Mouse (Mus musculus) hindbrain, embryonic 12.5 days (tissue): ENCODE data around the gene Bcl2l10. TPM values are rescaled to one million over a fixed set of nuclear protein-coding genes. Genes with fewer than 3 reads are reported as not detected.

ENCODE experiments used
- ATAC-seq: fragments of 200-750 bp; cut with Nextera tagmentation; 2 replicates; pipeline ENCODE4 v1.8.0; 2017; ENCODE audit warnings: moderate TSS enrichment; ENCODE audit not compliant: low FRiP score
- H3K27ac ChIP-seq: fragments of 300-500 bp; sonication (generic); 2 replicates; pipeline ENCODE4 v1.5.1; 2016; ENCODE audit warnings: mild to moderate bottlenecking
- H3K27me3 ChIP-seq: fragments of 300-500 bp; sonication (generic); 2 replicates; pipeline ENCODE4 v1.6.1; 2016; ENCODE audit warnings: mild to moderate bottlenecking
- H3K36me3 ChIP-seq: fragments of 300-500 bp; sonication (generic); 2 replicates; pipeline ENCODE4 v1.6.1; 2016; ENCODE audit warnings: mild to moderate bottlenecking
- H3K4me1 ChIP-seq: fragments of 300-500 bp; sonication (generic); 2 replicates; pipeline ENCODE4 v1.6.1; 2016
- H3K4me2 ChIP-seq: fragments of 300-500 bp; sonication (generic); replicated peaks from 2 replicates; pipeline ENCODE4 v1.6.1; 2016; ENCODE audit warnings: mild to moderate bottlenecking
- H3K4me3 ChIP-seq: fragments of 300-500 bp; sonication (generic); 2 replicates; pipeline ENCODE4 v1.5.1; 2016; ENCODE audit warnings: mild to moderate bottlenecking
- H3K9ac ChIP-seq: fragments of 300-500 bp; sonication (generic); 2 replicates; pipeline ENCODE4 v1.6.1; 2016; ENCODE audit warnings: mild to moderate bottlenecking, moderate library complexity
- H3K9me3 ChIP-seq: fragments of 300-500 bp; sonication (generic); replicated peaks from 2 replicates; pipeline ENCODE4 v1.6.1; 2016; ENCODE audit warnings: mild to moderate bottlenecking
- WGBS: fragments of 180-500 bp; shearing (Covaris S2); methylation state at CpG from one replicate; pipeline ENCODE4 v1.1.7; 2016; 5-methylcytosine and 5-hydroxymethylcytosine counted together
- polyA plus RNA-seq: library from polyadenylated mRNA; unstranded; fragments of >200 nt; fragmentation: Nextera tagmentation; extraction: Ambion mirVana; gene quantifications from 2 replicates; pipeline ENCODE4 v1.2.1, GENCODE M21; 2016

Bcl2l10 gene
- polyA plus RNA-seq = not detected in 2 replicates

DNA sequence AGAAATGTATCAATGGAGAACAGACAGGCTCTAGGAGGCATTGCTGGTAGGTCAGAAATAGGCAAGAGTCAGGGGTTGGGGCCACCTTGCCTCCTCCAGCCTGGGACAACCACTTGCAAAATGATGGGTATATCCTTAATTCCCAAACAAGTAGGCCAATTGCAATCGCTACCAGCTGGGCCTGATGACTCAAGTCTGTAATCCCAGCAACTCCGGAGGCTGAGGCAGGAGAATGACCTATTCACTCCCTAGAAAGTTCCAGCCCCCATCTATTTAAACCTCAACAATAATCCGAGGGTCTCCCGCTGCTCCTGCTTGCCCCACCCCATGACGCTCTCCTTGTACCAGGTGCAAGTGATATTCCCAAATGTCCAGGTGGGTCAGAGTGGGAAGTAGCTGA, at the start of gene Bcl2l10:
Gene Bcl2l10 (plus strand): TSS at position 301 of the 400 bp plus-strand sequence.
- H3K4me3 ChIP-seq = no peak within 1 kb of the TSS
- no peak within 1 kb of the TSS for H3K27ac ChIP-seq
- WGBS = 97% methylated on average over 5 of the region's 5 CpGs
- H3K9me3 ChIP-seq = no peaks in the 10 kb centered on the region
- no peak within 1 kb of the TSS for H3K9ac ChIP-seq
- no peak for ATAC-seq
- no peaks in the 10 kb centered on the region for H3K27me3 ChIP-seq
- H3K4me2 ChIP-seq = no peak within 1 kb of the TSS
- H3K36me3 ChIP-seq = peaks cover 29% of the 10 kb centered on the region; the same call in 1 of the 2 replicates
- H3K4me1 ChIP-seq = no peaks in the 10 kb centered on the region

DNA sequence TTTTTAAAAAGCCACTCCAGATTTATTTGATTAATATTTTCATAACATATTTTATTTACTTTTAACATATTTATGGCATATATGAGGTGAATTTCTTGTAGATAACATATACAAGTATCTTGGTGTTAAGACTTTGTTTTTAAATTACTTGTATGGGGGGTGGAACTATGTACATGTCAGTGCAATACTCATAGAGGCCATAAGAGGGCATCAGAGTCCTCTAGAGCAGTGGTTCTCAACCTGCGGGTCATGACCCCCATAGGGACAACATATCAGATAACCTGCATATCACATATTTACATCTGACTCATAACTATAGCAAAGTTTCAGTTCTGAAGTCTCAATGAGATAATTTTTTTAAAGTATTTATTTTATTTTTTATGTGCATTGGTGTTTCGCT, 48.2 kb upstream of the Bcl2l10 start:
- 85% methylated on average over 2 of the region's 2 CpGs for WGBS
- ATAC-seq = no peak
- no peak overlapping the region for H3K4me2 ChIP-seq
- no peaks in the 10 kb centered on the region for H3K4me1 ChIP-seq
- no peaks in the 10 kb centered on the region for H3K27me3 ChIP-seq
- no peak overlapping the region for H3K4me3 ChIP-seq
- no peak overlapping the region for H3K27ac ChIP-seq
- no peaks in the 10 kb centered on the region for H3K9me3 ChIP-seq
- no peaks in the 10 kb centered on the region for H3K36me3 ChIP-seq
- H3K9ac ChIP-seq = no peak overlapping the region

DNA sequence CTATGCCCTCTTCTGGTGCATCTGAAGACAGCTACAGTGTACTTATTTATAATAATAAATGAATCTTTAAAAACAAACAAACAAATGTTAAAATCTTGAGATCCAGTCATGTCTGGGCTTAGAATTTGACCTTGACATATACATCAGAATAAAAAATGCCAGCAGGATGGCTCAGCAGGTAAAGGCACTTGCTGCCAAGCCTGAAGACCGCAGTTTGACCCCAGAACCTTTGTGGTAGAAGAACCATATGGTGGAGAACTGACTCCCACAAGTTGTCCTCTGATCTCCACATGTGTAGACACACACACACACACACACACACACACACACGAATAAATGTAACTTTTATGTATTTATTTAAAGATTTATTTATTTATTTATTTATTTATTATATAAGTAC, 44.5 kb upstream of the Bcl2l10 start:
- no peak overlapping the region for H3K4me3 ChIP-seq
- no peaks in the 10 kb centered on the region for H3K9me3 ChIP-seq
- no peaks in the 10 kb centered on the region for H3K4me1 ChIP-seq
- no peaks in the 10 kb centered on the region for H3K27me3 ChIP-seq
- H3K4me2 ChIP-seq = no peak overlapping the region
- WGBS = 75% methylated on average over 2 of the region's 2 CpGs
- H3K9ac ChIP-seq = no peak overlapping the region
- no peak overlapping the region for H3K27ac ChIP-seq
- no peaks in the 10 kb centered on the region for H3K36me3 ChIP-seq
- ATAC-seq = no peak

DNA sequence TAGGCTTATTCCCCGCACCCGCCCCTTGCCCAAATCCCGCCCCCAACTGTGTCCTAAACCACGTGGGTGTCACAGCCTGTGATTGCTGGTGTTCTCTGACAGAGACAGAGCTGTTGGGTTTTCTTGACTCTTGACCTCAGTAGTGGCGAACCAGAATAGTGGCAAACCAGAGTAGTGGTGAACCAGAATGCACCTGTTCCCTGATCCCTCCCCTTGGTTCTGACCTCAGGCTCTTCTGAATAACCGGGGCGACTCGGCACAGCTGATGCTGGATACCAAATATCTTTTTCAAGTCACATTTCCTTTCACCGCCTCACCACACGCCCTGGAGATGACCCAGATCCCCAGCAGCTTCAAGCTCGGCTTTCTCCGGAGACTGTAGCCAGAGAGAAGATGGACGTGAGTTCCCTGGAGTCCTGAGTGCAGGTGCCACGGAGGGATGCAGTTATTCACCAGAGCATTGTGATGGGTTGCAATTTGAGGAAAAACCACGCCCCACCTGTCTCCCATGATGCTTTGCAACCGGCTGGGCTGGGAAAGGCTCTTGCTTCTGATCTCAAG, 43.8 kb upstream of the Bcl2l10 start:
- no peak overlapping the region for H3K27ac ChIP-seq
- WGBS = 28% methylated on average over 16 of the region's 16 CpGs
- no peaks in the 10 kb centered on the region for H3K9me3 ChIP-seq
- no peak for ATAC-seq
- H3K4me3 ChIP-seq = no peak overlapping the region
- no peaks in the 10 kb centered on the region for H3K4me1 ChIP-seq
- no peaks in the 10 kb centered on the region for H3K36me3 ChIP-seq
- peak overlapping the region; percentile 35 for H3K4me2 ChIP-seq
- H3K9ac ChIP-seq = no peak overlapping the region
- no peaks in the 10 kb centered on the region for H3K27me3 ChIP-seq

DNA sequence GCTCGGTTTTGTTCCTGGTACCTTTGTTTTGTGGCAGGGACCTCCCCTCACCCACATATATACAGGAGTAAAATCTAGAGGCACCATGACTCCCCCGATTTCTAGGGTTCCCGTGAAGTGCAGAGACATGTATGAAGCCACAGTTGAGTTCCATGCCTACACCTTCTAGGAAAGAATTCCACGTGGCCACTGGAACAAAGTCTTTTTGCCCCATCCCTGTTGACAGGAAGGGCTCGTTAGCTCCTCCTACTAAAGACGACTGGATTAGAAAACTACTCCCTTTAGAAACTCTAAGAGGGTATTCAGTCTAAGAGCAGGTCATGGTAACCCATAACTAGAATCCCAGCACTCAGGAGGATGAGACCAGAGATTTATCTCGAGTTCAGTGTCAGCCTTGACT, 43.3 kb upstream of the Bcl2l10 start:
- Histone ChIP-seq H3K9ac (no peak overlapping the region), H3K4me3 (no peak overlapping the region), H3K27me3 (no peaks in the 10 kb centered on the region), H3K36me3 (no peaks in the 10 kb centered on the region), H3K4me1 (no peaks in the 10 kb centered on the region), H3K4me2 (peak overlapping the region; percentile 35), H3K27ac (no peak overlapping the region), H3K9me3 (no peaks in the 10 kb centered on the region)
- WGBS = 34% methylated on average over 7 of the region's 7 CpGs
- no peak for ATAC-seq

DNA sequence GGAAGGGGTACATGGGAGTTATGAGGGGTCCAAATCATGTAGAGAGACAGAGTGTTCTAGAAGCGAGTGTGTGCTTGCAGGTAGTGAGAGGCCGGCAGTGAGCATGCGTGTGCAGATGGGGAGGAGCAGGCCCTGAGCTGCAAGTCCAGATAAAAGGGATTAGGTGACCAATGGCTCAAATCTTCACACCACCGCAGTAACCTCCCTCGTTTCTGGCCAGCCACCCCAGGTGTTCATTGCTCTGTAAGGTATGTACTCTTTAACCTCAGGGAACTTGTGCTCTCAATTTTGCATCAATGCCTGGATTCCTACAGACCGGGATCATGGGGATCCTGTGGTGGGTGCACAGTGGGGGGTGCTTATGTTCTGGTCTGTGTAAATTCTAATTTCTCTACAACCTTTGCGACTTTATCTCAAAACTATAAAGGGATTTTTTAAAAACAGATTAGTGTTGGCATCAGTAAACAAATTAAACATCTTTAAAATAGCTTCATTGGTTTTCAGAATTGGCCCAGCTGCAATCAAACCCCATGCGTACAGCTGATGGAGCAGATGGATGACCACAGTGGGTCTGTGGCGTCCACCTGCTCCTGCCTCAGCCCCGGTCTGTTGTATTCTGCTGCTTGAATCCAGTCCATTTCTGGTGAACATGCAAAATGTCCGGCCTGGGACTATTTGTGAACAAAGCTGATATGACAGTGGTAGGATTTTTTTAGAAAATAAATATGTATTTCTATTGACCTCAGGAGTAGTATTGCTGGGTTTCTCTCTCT, 41.2 kb upstream of the Bcl2l10 start, which contains the start of gene Gnb5:
Gene Gnb5 (plus strand): TSS at position 163 of the 773 bp plus-strand sequence.
- Histone ChIP-seq H3K4me1 (no peaks in the 10 kb centered on the region), H3K4me2 (no peak within 1 kb of the TSS), H3K36me3 (no peaks in the 10 kb centered on the region), H3K27me3 (no peaks in the 10 kb centered on the region), H3K9me3 (no peaks in the 10 kb centered on the region), H3K4me3 (no peak within 1 kb of the TSS), H3K9ac (no peak within 1 kb of the TSS), H3K27ac (no peak within 1 kb of the TSS)
- WGBS = 76% methylated on average over 11 of the region's 11 CpGs
- ATAC-seq = no peak

DNA sequence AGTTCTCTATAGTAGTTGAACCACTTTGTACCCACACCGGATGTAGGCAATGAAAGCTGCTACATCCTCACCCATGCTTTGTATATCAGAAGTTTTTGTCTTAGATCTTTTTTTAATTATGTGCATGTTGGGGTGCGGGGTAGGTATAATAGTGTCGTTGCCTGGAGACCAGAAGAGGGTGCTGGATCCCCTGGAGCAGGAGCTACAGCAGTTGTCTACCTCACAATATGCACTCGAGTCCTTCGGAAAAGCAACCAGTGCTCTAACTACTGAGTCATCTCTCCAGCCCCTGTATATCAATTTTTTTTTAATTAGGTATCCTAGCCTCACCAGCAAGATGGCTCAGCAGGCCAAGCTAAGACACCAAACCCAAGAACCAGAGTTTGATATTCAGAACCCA, 40.5 kb upstream of the Bcl2l10 start:
- no peaks in the 10 kb centered on the region for H3K9me3 ChIP-seq
- no peak overlapping the region for H3K27ac ChIP-seq
- H3K4me2 ChIP-seq = no peak overlapping the region
- no peaks in the 10 kb centered on the region for H3K4me1 ChIP-seq
- 88% methylated on average over 5 of the region's 5 CpGs for WGBS
- H3K27me3 ChIP-seq = no peaks in the 10 kb centered on the region
- H3K4me3 ChIP-seq = no peak overlapping the region
- no peaks in the 10 kb centered on the region for H3K36me3 ChIP-seq
- ATAC-seq = no peak
- no peak overlapping the region for H3K9ac ChIP-seq

DNA sequence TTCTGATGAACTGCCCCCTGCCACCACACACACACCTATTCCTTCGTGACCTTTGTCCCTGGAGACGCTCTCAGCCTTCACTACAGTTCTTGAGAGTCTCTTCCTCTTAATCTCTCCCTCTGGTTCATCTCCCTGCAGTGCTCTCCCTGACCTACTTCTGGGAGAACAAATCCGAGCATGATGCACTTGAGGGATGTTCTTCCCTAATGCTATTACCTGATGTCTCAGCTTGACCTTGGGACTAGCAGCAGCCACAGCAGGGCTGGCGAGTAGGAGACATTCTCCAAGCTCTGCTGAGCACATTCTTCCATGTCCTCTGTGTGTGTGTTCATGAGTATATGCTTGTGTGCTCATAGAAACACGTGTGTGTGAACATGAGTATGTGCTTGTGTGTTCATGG, 38.9 kb upstream of the Bcl2l10 start:
- H3K4me2 ChIP-seq = no peak overlapping the region
- H3K9ac ChIP-seq = no peak overlapping the region
- no peak overlapping the region for H3K4me3 ChIP-seq
- H3K27ac ChIP-seq = no peak overlapping the region
- no peak for ATAC-seq
- H3K4me1 ChIP-seq = peaks cover 4% of the 10 kb centered on the region; the same call in 1 of the 2 replicates
- WGBS = 63% methylated on average over 5 of the region's 5 CpGs
- H3K9me3 ChIP-seq = no peaks in the 10 kb centered on the region
- no peaks in the 10 kb centered on the region for H3K27me3 ChIP-seq
- no peaks in the 10 kb centered on the region for H3K36me3 ChIP-seq

DNA sequence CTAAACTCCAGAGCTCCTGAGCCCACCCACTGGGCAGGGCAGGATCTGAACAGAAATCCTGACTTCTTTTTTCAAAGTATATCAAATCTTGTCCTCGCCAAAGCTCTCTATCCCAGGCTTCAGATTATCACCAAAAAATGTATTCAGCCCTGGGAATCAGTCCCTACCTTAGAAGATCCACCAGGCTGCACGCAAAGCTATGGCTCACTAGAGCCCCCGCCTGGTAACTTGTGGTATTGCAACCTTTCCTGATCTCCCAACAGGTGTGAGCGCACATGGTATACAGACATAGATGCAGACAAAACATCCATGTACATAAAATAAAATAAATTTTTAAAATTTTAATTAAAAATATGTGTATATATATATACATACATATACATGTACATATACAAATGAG, 35.5 kb upstream of the Bcl2l10 start:
- Histone ChIP-seq H3K36me3 (no peaks in the 10 kb centered on the region), H3K4me3 (no peak overlapping the region), H3K27ac (no peak overlapping the region), H3K4me2 (no peak overlapping the region), H3K9me3 (no peaks in the 10 kb centered on the region), H3K27me3 (no peaks in the 10 kb centered on the region), H3K9ac (no peak overlapping the region), H3K4me1 (peaks cover 18% of the 10 kb centered on the region)
- 11% methylated on average over 4 of the region's 4 CpGs for WGBS
- ATAC-seq = no peak

DNA sequence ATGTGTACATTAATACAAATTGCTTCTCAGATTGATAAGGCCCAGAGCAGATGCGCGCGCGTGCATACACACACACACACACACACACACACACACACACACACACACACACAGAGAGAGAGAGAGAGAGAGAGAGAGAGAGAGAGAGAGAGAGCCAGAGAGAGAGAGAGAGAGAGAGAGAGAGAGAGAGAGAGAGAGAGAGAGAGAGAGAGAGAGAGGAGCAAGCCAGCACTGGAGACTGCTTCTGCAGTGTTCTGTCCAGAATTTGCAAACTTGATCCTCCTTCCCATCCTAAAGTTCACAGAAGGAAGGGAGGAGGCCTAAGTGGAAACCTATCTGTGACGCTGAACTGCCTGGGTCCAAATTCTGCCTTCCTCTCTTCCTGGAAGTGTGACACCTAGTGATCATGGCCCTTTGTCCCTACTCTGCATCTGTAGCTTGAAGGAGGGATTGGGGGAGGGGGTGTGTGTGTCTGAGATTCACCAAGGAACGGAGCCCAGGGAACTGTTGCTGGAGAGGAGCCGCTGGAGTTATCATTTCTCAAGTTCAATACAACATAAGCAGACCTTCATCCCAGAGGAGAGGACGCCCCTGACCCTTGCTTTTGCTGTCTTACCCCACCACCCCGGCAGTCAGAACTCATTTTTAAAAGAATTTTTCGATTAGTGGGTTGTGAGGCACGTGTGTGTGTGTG, 34.3 kb upstream of the Bcl2l10 start:
- Histone ChIP-seq H3K27me3 (no peaks in the 10 kb centered on the region), H3K4me2 (peak overlapping the region; percentile 73), H3K4me3 (peak overlapping the region; percentile 68), H3K36me3 (0 out of 2 replicates have a peak, but pooled peaks cover 1% of the 10 kb centered on the region), H3K4me1 (peaks cover 18% of the 10 kb centered on the region), H3K9me3 (no peaks in the 10 kb centered on the region), H3K9ac (peak overlapping the region; percentile 77; the same call in 1 of the 2 replicates), H3K27ac (0 out of 2 replicates have a peak overlapping the region, but pooled peaks have one; percentile 77)
- peak; percentile 48 for ATAC-seq
- WGBS = 30% methylated on average over 9 of the region's 11 CpGs

DNA sequence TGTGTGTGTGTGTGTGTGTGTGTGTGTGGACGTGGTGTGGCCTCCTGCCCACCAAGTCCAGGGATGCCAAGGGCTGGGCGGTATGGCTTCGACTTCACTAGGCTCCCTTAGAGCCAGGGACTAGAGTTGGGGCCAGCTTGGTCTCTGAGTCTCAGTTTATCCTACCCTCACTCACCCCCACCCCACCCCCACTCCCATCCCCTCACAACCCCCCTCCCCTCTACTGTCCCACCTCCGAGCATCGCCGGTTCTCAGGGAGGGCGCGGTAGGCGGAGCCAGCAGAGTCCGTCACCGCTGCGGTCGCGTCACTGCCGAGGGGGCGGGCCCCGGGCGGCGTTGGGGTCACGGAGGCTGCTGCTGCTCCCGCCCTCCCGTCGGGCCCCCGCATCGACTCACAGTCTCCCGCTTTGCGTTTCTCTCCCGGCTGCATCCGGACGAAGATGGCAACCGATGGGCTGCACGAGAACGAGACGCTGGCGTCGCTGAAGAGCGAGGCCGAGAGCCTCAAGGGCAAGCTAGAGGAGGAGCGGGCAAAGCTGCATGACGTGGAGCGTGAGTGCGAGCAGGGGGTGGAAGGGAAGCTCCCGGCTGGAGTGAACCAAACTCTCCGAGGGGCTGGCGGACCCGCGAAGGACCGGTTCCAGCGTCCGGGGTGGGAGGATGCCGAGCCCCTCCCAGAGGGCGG, 33.6 kb upstream of the Bcl2l10 start:
- Histone ChIP-seq H3K36me3 (0 out of 2 replicates have a peak, but pooled peaks cover 2% of the 10 kb centered on the region), H3K27me3 (no peaks in the 10 kb centered on the region), H3K4me1 (peaks cover 18% of the 10 kb centered on the region), H3K9ac (peak overlapping the region; percentile 77), H3K27ac (peak overlapping the region; percentile 77), H3K4me2 (peak overlapping the region; percentile 73), H3K4me3 (peak overlapping the region; percentile 68), H3K9me3 (no peaks in the 10 kb centered on the region)
- WGBS = under 1% methylated on average over 50 of the region's 52 CpGs
- peak; percentile 90 for ATAC-seq
